Mouse (Mus musculus): ENCODE results near the gene Lsg1.
A peak's percentile ranks its signal among the peaks of the same experiment; 100 is the strongest.

The Lsg1 gene

DNA sequence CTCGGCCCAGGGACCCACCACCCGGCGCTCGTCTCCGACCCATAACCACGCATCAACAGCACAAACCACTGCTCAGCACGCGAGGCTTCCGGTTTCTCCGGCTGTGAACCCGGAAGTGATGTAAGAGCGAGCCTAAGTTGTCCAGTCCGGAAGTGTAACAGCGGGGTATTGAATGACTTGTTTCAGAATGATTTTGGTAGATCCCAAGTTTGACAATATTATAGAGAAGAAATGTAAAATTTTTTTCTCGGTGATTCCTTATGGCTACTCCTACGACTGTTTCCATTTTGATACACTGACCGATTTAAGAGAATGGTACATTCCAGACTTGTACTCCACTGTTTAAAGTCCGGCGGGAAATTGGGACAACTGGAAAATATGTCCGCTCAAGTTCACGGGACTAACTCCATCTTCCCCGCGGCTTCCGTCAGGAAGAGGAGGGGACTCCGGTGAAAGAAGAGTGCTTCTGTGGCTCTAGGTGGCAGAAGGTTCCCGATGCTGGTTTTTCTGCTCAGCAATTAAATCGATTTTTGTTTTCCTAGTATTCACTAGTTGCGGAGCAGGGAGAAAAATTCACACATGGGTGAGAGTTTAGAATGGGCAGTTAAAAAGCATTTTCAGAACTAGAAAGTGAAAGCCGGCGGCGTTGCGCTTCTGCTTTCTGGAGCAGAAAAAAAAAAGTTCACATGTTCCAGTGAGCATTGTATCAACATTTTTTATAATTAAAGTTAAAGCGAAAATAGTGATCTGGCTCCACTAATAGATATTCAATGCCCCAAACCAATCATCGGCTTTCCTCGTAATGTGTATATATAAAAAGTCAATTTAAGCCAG, at the start of gene Lsg1:
TSS of gene Lsg1 (minus strand) at position 99 of the 834 bp plus-strand sequence.
- DNase-seq (ENCODE audit: low read depth, low spot score): peak; percentile 89

DNA sequence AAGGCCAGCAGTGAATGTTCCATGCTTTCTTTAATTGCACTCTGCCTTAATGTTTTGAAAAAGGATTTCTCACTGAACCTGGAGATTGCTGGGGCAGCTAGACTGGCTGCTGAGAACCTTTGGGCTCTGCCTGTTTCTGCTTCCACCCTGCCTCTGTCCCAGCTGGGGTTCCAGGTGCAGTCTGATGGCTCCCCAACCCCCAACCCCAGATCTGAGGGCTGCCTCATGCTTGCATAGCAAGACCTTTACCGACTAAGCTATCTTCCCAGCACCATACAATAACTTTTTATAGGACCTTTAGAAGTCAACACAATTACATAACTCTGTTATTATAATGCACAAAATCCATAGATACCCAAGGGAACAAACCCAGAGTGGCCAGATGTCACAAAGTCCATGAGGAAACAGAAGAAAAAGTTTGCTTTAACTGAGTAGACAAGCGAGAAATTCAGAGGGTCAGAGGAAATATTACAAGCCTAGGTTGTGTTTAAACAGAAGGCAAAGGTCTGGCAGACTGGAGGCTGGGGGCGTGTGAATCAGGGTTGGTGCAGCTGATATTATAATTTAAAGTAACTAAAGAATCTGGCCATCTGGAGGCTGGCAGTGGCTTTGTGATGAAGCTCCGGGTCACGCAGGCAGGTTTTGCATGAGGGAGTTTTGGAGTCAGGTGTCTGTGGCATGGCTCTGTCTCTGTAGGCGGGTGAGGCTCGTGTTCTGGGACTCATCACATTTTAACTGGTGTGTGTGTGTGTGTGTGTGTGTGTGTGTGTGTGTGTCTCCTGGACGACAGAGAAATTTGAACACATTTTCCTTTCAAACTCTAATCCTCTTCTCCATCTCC, 46.7 kb upstream of the Lsg1 start:
- DNase-seq (ENCODE audit: low read depth, low spot score): no peak

GRCm38 (mm10) chr16:30629509-30629908, 42.1 kb upstream of the Lsg1 start:
- no peak for DNase-seq (ENCODE audit: low read depth, low spot score)

DNA sequence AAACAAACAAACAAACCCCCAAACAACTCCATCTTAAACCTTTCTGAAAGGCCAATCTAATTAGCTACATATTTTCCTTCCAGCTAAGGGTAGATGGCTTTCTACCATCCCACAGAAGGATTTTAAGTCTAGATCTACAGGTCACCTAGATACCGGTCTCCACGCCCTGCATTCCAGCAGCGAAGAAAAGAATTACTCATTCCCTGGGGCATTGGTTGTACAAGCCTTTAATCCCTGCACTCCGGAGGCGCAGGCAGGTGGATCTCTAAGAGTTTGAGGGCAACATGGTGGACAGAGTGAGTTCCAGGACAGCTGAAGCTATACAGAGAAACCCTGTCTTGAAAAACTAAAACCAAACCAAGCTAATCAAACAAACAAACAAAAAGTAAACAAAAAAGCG, 41.0 kb upstream of the Lsg1 start:
- DNase-seq (ENCODE audit: low read depth, low spot score): no peak

- DNase-seq (ENCODE audit: low read depth, low spot score): no peak
Observed at GRCm38 (mm10) chr16:30627586-30628337, 40.4 kb upstream of the Lsg1 start.

DNA sequence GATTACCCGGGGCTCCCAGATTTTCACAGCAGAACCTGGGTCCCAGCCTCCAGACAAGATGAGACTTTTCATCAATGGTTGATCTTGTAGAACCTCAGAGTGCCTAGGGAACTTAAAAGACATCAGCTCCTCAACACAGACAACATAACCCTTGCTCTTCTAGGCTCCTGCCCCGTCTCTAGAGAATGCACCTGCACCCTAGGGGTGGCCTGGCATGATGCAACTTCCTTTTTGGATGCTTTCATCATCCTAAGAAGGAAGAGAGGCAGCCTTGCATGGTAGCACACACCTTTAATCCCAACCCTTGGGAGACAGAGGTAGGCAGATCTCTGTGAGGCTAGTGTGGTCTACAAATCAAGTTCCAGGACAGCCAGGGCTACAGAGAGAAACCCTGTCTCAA, 37.2 kb upstream of the Lsg1 start:
- DNase-seq (ENCODE audit: low read depth, low spot score): no peak

DNA sequence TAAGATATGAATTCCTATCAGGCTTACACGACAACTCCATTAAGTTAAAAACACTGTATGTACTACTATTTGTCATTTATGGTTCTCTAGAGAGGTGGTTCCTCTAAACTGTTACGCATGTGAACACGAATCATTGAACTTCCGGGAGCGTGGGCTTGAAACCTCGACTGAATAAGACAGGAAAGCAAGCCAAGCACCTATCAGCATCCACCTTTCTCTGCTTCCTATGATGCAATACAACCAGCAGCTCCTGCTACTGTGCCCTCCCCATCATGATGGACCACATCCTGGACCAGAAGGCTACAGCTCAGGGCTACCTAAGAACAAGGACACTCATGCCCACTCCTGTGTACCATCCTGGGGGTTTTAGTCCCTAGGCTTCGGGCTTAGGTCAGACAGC, 36.3 kb upstream of the Lsg1 start:
- no peak for DNase-seq (ENCODE audit: low read depth, low spot score)

- DNase-seq (ENCODE audit: low read depth, low spot score): no peak
Observed at GRCm38 (mm10) chr16:30616281-30616680, 28.9 kb upstream of the Lsg1 start.

DNA sequence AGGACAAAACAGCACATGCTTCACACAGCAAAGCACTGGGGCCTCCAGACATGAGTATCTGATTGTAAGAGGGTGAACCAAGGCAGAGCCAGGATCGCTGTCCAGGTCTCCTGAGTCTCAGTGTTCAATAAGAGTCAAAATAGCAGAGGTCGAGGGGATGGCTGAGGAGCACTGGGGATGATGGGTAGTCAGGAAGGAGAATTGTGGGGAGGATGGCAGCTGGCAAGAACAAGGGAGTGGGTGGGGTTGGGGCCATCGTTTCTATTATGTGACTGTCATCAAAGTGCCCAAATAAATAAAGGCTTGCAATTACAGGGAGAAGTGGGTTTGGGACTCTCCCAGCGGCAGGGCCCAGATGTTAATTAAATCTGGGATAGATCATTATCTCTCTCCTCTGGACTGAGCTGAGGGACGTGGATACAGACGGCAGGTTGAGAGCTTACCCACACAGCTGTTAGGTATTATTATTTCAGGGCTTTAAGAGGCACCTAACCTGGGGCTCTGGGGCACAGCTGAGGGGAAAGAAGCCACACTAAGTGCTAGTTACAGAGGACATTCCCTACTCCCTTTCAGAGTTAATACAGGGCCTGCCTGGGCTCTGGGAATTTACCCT, 27.4 kb upstream of the Lsg1 start:
- no peak for DNase-seq (ENCODE audit: low read depth, low spot score)

DNA sequence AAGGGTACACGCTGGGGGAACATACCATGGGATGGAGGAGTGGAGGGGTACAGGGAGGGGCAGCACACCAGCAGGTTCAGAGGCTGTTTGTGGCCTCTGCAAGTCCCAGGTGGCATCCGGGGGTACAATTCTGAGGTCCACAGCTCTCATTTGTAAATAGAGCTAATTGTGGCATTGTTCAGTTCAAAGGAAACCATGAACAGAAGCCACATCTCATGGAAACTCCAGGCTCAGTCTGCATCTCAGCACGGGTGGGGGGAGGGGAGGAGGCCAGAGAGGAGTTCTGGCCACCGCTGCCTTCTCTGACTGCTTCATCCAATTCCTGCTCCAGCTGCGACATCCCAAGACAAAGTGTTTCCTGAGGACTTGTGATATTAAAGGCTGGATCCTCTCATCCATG, 26.7 kb upstream of the Lsg1 start:
- no peak for DNase-seq (ENCODE audit: low read depth, low spot score)

- no peak for DNase-seq (ENCODE audit: low read depth, low spot score)
Observed at GRCm38 (mm10) chr16:30613122-30613521, 25.7 kb upstream of the Lsg1 start.

GRCm38 (mm10) chr16:30611331-30611730, 23.9 kb upstream of the Lsg1 start:
- DNase-seq (ENCODE audit: low read depth, low spot score): no peak

- DNase-seq (ENCODE audit: low read depth, low spot score): no peak
Observed at GRCm38 (mm10) chr16:30607868-30608267, 20.5 kb upstream of the Lsg1 start.

GRCm38 (mm10) chr16:30605528-30605927, 18.1 kb upstream of the Lsg1 start:
- DNase-seq (ENCODE audit: low read depth, low spot score): no peak

DNA sequence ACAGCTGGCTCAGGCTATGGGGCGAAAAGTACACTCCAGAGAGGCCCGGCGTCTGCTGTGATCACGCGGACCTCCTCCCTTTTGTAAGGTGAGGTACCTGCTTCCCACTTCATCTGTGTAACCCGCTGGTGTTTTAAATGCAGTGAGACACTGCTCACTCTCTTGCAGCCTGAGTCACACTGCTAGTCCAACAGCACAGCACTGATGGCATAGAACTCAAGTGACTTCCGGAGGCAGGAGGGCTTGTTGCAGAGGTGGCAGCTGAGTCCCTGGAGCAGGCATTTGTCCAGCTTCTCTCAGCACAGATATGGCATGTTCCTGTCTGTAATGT, 17.4 kb upstream of the Lsg1 start:
- no peak for DNase-seq (ENCODE audit: low read depth, low spot score)

DNA sequence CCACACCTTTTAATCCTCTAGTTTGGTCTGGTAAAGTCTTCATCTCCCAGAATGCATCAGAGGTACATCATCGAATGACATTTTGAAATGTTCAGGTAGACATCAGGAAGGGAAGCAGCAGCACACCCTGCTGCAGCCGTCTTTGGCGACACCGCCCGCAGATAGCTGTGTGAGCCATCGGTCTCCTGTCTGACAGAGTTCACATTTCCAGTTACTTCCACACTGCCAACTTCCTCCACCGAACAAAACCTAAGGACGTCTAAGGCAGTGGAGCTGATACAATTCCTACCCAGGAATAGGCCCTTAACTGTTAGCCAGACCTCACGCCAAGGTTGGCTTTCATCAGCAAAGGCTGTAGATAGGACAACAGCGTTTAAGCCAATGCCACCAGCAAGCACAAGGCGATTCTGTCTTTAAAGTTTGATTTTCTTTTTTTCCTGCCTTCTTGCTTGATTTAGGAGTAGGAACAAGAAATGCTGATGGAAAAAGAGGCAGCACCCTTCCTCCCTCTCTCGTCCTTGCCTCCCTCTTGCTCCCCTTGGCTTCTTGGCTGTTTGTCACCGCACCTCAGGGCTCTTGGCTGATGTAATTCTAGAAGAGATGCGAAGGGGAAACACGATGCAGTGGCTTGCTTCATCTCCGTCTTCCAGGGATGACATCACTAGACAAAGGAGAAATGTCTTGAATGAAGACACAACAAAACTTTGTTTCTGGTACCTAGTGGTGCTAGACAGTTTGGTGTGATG, 16.8 kb upstream of the Lsg1 start:
- no peak for DNase-seq (ENCODE audit: low read depth, low spot score)

GRCm38 (mm10) chr16:30603531-30603842, 16.1 kb upstream of the Lsg1 start:
- DNase-seq (ENCODE audit: low read depth, low spot score): no peak

DNA sequence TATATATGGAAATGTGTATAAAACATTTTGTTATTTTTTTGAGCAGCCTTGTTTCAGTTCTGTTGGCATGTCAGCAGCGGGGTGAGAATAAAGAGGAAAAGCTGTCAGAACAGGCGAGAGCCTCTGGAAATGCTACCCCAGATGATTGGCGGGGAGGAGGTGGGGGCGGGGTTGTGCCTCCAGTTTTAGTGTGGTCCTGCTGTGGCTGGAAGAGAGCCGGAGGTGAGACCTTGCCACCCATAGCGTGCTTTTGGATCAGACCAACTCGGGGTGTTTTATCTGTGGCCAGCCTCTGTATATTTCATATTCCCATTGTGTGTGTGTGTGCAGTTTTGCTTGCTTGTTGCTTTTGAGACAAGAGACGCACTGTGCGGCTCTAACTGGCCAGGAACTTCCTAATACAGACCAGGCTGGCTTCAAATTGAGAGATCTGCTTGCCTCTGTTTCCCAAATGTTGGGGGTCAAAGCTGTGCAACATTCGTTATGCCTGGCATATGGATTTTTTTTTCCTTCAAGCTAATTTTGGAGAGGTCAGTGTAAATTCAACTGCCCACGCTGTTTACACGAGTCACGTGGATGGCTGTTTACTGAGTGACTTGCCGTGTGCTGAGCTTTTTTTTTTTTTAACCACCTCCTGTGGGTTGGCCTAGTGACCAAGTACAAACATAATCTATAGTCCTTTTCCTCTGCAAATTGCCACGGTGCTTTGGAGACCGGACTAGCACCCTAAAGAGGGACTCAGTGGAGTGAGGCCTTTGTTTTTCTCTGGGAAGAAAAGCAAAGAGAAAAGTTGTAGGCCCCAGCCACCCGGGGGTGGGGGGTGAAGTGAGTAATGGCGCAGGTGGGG, 15.5 kb upstream of the Lsg1 start:
- no peak for DNase-seq (ENCODE audit: low read depth, low spot score)

- no peak for DNase-seq (ENCODE audit: low read depth, low spot score)
Observed at GRCm38 (mm10) chr16:30601946-30602345, 14.6 kb upstream of the Lsg1 start.
